Mouse (Mus musculus) liver, adult 2 months (tissue): ENCODE results near the gene Actl6b.

Experiments
- CTCF ChIP-seq: fragments of 200-500 bp; IDR thresholded peaks from 2 replicates; pipeline ENCODE4 v1.5.1; 2011; ENCODE audit warnings: low read depth, low read length, control low read depth
- POLR2A ChIP-seq: fragments of 200-500 bp; IDR thresholded peaks from 2 replicates; pipeline ENCODE4 v1.6.1; 2011; ENCODE audit warnings: low read length, control low read depth; ENCODE audit not compliant: insufficient read depth; ENCODE audit errors: extremely low read depth

DNA sequence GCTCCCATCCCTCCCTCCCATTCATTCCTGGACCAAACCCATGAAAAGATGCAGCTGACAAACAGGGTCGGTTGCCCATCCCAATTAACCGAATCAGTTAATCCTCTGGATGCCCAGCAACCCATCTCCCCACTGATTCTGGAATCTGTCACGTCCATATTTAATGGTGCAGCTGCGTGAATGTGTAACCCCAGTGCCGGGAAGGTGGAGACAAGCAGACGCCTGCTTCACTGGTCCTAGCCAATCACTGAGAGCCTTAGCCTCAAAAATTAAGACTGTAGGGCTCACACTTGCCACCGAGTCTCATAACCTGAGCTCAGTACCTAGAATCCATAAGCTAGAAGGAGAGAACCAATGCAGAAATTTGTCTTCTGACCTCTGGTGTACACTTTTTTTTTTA, 42.6 kb downstream of the Actl6b start:
- TF ChIP-seq CTCF (no peak), POLR2A (no peak)
